Mouse (Mus musculus) frontal cortex, adult (tissue): ENCODE results near the gene Pan2.
"Not testable (repeated sequence)": the region's sequence is repeated elsewhere in the genome, so short reads cannot be mapped to it uniquely, and the experiment has no call there.

Source experiments
- ATAC-seq: cut with Nextera tagmentation; 2 replicates; pipeline ENCODE4 v1.9.2; 2017; ENCODE audit warnings: mild to moderate bottlenecking, moderate library complexity, mixed read lengths; ENCODE audit not compliant: low TSS enrichment

The Pan2 gene

DNA sequence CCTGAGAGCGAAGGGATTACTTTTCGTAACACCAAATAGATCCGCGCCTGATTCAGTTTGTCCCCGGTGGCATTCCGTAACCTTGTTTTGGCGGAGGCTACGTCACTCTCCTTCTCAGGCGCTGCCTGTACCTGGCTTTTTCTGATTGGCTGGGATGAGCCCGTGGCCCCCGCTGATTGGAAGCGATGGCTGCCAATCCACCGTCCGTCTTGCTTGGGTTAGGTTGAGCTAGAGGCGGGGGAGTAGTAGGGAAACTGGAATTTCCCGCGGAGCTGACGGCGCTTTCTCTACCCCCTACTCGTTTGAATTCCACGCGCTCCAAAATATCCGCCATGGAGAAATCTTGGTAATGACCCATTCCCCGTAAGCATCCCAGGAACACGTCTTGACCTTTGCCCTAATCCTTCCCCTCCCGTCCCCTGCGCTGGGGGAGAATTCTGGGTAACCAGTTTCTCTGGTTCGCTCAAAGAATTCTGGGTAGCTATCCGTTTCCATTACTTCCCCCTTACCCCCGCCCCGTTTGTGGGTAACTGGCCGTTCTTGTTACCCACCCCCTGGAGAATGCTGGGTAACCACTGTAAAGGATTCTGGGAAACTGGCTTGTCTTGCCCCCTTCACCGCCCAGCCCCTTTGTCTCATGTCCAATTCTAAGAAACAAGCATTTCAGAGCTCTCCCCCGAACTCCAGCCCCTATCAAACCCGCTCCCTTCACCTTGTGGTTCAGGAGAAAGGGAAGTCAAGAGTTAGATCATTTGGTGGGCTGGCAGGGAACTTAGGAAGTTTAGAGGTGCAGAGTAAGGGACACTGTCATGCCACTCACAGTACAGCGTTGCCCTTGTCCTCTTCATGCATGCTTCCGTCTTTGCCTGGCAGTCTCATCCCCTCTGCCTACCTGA, at the start of gene Pan2:
TSS of gene Pan2 (plus strand) at position 210 of the 896 bp plus-strand sequence.
- peak; percentile 97 for ATAC-seq

DNA sequence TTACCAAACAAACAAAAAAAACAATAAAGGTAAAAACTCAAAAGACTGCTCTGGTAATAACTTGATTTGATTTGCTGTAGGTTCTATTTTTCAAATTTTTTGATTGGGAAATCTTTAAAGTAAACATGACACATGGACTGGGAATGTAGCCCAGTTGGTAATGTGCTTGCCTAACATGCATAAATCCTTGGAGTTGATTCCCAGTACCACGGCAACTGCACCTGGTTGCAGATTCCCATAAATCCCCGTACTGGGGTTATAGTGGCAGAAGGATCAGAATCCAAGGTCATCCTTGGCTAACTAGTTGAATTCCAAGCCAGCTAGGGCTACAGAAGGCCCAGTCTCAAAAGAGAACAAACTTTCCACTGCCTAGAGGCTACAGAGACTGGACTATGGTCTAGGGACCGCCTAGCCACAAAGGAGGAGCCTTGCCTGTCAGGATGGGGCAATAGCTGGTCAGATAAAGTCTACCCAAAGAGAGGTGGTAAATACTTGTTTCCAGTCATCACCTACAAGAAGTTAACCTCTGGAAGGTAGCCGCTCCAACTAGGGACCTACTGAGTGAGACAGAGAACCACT, 49.4 kb upstream of the Pan2 start, which contains the start of gene Apon:
TSS of gene Apon (plus strand) at position 420 of the 579 bp plus-strand sequence.
- ATAC-seq: no peak

DNA sequence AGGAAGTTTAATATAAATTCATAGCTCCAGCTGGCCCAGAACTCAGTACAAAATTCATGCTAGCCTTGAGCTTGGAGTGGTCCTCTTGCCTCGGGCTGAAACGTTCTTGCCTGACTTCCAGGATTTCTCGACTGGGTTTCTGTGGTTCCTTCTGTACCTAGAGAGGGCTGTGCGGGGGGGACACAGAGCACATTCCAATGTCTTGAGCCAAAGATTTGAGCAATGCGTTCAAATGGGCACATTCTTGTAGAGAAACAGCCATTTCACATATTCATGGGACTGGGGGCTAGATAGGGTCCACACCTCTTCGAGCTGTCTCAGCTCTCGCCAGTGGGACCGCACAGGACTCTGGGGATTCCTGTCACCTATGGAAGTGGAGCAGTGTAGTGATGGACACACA, 47.2 kb upstream of the Pan2 start:
- ATAC-seq: no peak

DNA sequence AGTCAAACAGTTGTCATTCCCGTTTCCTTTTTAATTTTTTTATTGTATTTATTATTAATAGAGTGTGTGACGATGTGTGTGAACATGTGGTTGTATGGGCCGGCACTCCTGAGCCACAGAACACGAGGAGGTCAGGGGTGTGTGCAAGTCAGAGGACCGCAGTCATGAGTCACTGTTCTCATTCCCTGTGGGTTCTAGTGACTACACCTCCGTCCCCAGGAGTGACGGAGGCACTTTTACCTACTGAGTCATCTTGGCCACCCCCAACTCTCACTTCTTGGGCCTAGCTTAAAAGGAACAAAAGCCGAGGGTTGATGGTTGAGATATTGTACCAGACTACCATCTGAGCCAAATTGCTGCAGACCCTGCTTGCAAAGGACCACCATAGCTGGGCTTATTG, 46.8 kb upstream of the Pan2 start:
- no peak for ATAC-seq

DNA sequence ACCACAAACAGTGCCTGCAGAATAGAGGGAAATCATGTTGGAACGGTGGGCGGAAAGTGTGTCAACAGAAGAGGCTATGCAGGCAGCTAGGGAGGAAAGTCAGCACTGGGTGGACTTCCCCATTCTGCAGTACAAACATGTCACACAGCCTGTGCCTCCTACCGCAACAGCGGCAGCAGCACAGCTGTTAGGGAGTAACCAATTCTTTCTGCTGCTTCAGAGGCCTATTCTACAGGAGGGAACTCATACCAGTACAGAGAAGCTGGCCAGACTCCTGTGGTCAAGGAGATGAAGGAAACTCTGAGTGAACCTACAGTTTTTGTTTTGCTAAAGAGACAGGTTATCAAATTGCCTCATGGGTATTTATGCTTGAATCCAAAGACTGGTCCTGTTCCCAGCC, 44.2 kb upstream of the Pan2 start:
- peak; percentile 34; the same call in 1 of the 2 replicates for ATAC-seq

DNA sequence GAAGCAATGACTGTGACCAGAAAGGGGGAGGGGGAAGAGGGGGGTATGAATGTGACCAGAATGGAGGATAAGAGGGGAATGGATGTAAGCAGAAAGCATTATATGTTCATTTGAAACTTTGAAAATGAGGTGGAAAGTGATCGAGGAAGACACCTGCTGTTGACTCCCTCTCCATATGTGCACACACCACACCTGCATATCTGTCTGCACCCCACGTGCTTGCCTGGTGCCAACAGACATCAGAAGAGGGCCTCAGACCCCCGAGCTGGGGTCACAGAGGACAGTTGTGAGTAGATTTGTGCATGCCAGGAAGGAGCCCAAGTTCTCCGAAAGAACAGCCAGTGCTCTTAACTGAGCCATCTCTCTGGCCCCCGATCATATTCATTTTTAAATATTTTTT, 43.2 kb upstream of the Pan2 start:
- ATAC-seq: no peak

DNA sequence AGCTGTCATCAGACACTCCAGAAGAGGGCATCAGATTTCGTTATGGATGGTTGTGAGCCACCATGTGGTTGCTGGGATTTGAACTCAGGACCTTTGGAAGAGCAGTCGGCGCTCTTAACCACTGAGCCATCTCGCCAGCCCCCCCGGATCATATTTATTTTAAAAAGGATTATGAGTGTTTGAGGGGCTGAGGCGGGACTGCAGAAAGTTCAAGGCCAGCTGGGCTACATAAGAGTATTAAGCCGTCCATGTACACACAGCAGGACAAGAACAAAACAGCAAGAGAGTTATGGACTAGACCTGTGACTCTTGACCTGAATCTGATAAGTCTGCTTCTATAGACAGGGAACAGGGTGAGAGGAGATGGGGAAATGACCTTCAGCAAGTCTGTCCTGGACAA, 42.8 kb upstream of the Pan2 start:
- not testable (repeated sequence) for ATAC-seq

DNA sequence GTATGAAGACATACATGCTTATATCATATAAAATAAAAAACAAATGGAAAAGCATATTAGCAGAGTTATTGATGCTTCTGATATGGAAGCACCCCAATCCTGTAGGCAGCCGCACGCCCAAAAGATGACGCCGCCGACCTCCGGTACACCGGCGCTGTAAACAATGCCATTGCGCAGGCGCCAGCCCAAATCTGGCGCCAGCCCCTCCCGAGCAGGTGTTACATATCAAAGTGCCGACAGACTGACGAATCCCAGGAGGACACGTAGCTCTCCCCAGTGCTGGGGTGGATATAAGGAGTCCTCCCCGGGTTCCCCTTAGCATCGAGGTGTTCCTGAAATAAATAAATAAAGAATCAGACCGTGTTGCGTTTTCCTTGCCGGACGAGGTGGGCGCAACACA, 40.8 kb upstream of the Pan2 start:
- no peak for ATAC-seq

DNA sequence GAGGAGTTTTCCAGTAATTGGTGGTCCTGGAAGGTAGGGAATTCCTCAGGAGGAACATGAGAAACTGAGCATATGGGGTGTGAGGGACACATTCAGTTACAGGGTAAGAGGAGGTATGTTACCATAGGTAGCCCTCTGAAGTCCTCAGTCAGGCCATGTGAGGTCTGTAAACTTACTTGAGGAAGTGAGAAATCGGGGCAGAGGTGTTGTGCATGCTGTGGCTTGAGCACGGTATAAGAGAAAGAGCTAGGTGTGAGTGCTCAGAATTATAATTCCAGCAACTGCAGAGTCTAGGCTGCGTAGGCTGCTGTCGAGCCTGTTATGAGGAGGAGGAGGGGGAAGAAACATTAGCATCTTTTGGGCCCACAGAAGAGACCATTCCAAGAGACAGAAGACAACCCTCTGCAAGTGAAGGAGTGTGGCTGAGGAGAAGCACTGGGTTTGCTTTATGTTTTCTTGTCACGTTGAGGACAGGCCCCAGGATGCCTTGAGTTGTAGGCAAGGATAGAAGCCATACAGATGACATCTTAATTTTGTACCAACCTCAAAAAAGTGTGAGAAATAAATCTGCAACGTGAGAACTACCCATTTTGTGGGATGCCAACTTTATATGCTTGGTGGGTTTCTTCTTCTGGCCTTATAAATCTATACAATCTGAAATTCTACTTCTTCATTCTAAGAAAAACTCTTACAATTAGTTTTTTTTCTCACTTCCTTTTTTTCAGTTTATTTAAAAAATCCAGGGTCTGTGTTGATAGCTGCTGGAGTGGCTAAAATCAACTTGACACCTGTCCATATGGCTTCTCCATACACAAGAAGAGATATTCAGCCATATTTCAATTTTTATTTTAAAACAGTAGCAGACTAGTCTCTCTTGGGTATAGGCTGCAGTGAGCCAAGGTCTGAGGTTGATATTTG, 39.5 kb upstream of the Pan2 start:
- peak; percentile 78; the same call in 1 of the 2 replicates for ATAC-seq

DNA sequence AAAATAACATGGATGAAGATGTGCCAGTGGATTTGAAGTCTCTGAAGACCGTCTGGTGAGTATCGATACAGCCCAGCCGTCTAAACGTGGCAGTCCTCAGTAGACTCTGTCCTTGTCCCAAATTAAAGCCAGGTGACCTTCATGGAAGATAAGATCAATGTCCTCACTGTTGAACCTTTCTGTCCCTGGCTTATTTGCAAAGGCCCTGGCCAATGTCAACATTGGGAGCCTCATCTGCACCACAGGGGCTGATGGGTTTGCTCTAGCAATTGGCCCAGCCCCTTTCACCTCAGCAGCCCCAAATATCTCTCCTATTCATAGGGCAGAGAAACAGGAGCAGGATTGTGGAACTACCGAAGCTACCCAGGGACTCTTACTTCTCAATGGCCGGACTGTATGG, 34.8 kb upstream of the Pan2 start, which contains the start of gene Apof:
TSS of gene Apof (plus strand) at position 301 of the 400 bp plus-strand sequence.
- no peak for ATAC-seq

DNA sequence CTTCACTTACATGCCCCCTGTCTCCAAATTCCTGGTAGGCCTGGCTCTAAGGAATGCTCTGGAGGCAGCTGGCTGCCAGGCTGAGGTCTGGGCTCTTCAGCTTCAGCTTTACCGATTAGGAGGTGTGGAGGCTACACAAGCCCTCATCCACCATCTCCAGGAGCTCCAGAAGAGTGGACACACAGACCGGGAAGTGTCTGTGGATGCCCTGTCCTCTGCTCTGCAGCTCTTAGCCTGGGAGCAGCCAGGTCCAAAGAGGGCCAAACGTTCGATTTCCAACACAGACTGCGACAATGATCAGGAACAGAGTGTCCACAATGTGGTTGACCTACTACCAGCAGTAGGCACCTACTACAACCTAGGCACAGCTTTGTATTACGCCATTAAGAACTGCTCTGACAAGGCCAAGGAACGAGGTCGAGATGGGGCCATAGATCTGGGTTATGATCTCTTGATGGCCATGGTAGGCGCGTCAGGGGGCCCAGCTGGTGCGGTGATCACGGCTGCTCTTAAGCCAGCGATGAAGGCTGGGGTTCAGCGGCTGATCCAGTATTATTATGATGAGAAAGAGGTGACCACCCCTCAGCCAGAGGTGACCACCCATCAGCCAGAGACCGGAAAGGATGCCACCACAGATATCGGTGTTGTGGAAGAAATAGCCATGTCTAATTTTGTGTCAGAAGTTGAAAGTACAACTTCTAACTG, 33.8 kb upstream of the Pan2 start:
- ATAC-seq: no peak

DNA sequence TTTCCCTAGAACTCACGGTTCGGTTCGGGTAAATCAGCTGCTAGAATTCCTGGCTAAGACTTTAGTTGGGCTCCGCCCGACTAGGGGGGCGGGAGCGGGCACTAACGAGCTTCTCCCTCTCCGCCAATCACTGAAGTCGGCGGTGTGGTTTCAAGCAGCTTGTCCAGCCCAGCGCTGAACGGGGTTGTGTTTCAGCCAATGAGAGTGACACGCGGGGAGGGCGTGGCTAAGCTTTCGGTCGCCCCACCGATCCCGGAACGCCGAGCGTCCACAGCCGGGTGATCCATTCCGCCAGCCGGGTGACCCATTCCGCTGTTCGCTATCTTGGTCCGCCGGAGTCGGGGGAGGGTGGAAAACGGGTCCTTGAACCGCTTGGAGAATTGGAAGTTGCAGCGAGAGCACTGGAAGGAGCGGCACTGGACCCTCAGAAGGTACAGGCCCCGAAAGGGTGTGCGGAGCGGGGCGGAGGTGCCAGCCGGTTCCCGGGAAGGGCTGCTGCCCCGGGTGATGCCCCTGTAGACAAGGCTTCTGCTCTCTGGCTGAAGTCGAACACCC, 32.8 kb upstream of the Pan2 start, which contains the start of gene Stat2:
TSS of gene Stat2 (plus strand) at position 273 of the 555 bp plus-strand sequence.
- ATAC-seq: peak; percentile 100

DNA sequence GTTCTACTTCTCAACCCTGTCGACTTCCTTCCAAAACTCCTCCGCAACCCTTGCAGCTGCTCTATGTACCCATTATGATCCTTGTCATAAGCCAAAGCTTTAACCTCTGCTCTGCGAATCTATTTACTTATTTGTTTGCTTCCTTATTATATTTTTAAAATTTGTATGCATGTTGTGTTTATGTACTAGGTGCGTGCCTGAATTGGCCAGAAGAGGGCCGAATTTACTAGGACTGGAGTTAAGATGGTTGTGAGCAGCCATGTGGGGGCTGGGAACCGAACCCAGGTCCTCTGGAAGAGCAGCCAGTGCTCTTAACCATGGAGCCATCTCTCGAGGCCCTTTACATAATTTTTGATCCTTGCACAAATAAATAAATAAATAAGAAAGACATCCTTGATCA, 32.3 kb upstream of the Pan2 start:
- no peak for ATAC-seq

DNA sequence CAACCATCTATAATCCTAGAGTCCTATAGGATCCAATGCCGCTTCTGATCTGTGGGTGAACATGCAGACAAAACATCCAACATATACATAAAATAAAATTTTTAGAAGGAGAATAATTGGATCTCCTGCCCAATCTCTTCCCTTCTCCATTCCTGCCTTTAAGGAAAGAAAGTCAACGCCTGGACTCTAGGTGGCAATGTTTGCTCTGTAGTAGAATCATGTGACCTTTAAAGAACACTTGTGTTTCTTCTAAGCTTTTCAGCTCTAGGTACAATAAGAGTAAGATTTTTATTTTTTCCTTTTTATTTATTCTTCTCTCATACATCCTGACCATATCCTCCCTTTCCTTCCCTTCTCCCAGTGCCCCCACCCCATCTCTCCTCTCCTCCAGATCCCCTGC, 31.3 kb upstream of the Pan2 start:
- ATAC-seq: no peak

DNA sequence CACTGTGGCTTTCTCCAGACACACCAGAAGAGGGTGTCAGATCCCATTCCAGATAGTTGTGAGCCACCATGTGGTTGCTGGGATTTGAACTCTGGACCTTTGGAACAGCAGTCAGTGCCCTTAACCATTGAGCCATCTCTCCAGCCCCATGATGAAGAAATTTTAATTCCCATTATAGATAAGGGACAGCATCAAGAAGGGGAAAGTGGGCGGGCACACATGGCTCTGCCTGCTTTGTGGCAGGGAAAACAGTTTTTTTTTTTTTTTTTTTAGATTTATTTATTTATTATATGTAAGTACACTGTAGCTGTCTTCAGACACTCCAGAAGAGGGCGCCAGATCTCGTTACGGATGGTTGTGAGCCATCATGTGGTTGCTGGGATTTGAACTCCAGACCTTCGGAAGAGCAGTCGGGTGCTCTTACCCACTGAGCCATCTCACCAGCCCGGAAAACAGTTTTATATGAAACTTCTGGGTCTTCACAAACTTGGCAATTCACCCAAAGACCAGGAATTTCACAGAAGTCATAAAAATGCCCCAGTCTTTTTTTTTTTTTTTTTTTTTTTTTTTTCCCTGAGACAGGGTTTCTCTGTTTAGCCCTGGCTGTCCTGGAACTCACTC, 30.2 kb upstream of the Pan2 start:
- ATAC-seq: not testable (repeated sequence)

DNA sequence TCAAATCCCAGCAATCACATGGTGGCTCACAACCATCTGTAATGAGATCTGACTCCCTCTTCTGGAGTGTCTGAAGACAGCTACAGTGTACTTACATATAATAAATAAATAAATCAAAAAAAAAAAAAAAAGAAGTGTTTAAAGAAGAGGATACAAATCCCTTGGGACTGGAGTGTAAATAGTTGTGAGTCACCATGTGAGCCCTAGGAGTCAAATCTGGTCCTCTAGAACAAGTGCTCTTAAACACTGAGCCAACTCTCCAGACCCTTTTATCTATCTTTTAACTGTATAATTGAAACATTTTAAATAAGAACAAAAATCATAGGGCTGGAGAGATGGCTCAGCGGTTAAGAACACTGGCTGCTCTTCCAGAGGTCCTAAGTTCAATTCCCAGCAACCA, 27.8 kb upstream of the Pan2 start:
- not testable (repeated sequence) for ATAC-seq

DNA sequence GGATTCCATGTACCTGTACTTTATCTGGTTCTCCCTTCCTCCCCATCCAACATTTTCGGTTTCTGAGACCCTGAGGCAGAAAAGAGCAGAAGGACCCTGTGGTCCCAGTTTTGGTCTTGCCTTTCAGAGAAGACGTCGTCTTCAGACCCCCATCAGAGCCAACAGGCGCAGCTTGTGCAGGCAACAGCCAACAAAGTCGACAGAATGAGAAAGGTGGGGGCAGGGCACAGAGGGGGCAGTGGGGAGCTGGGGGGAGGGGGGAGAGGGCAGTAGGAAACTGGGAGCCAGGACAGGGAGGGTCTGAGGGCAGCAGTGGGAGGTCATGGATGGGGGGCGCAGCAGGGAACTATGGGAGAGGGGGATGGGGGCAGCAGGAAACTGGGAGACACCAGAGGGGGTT, 25.0 kb upstream of the Pan2 start:
- ATAC-seq: no peak

DNA sequence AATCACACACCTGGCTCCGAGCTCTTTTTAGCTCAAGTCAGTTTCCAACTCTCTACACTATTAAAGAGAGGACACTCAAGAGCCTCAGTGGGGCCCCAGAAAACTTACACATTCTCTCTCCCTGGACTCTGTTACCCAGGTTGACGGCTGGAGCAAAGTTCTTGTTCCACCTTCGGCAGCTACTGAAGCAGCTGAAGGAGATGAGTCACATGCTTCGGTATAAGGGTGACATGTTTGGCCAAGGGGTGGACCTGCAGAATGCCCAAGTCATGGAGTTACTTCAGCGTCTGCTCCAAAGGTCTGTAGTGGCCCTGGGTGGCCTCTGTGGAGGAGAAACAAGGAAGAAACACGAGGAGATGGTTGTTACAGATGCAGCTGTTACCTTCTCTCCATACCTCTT, 22.2 kb upstream of the Pan2 start:
- ATAC-seq: no peak

DNA sequence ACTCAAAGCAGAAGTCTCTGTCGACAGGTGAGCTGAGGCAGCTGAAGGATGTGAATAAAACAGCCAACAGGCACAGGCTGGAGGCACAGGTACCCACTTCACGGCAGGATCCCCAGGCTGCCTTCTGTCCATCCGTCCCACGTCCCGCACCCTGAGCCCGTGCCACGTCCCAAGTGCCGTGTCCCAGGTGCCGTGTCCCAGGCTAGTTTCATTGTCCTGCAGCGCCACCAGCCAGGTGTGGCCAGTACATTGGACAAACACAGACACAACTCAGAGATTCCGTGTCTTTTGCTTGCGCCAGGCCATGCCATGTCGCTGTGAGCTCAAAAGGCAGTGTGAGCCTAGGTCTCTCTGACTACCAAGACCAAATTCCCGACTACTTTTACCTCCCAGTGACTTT, 21.5 kb upstream of the Pan2 start:
- no peak for ATAC-seq

DNA sequence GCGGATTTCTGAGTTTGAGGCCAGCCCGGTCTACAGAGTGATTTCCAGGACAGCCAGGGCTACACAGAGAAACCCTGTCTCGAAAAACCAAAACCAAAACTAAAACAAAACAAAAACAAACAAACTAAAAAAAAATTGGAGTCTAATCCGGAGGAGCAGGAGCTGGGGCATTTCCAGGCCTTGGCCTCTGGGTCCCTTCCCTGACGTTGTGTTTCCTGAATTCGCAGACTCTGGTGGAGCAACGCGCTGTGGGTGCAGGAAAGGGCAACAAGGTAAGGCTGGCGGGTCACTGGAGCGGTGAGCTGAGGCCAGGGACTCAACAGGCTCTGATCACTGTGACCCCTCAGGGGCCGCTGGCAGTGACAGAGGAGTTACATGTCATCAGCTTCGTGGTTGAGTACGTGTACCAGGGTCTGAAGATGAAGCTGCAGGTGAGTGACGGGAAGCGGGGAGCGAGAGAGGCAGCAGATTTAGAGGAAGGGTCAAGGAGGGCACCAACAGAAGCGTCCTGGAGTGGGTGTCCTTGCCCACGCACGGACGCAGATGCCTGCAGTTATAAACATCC, 20.2 kb upstream of the Pan2 start:
- ATAC-seq: no peak
